Mouse (Mus musculus) kidney, postnatal 14 days (tissue): ENCODE results near the gene Fndc7.
"Not testable (repeated sequence)": the region's sequence is repeated elsewhere in the genome, so short reads cannot be mapped to it uniquely, and the experiment has no call there.

Source experiments
- DNase-seq: peaks from one replicate; pipeline ENCODE4 v3.0.0; 2022; ENCODE audit warnings: mixed read lengths

The Fndc7 gene

GRCm38 (mm10) chr3:108886934-108887617, 2.7 kb downstream of the Fndc7 start:
- no peak for DNase-seq

GRCm38 (mm10) chr3:108885686-108886530, 3.9 kb downstream of the Fndc7 start:
- no peak for DNase-seq

- no peak for DNase-seq
Observed at GRCm38 (mm10) chr3:108884706-108885289, 5.0 kb downstream of the Fndc7 start.

GRCm38 (mm10) chr3:108883067-108883466, 6.7 kb downstream of the Fndc7 start:
- DNase-seq = no peak

- DNase-seq = not testable (repeated sequence)
Observed at GRCm38 (mm10) chr3:108881873-108882272, 7.9 kb downstream of the Fndc7 start.

- DNase-seq = peak; percentile 8
Observed at GRCm38 (mm10) chr3:108880544-108881507, 9.0 kb downstream of the Fndc7 start.

- no peak for DNase-seq
Observed at GRCm38 (mm10) chr3:108879836-108880435, 9.9 kb downstream of the Fndc7 start.

GRCm38 (mm10) chr3:108879129-108879528, 10.7 kb downstream of the Fndc7 start:
- DNase-seq = no peak

GRCm38 (mm10) chr3:108870631-108871030, 19.2 kb downstream of the Fndc7 start:
- no peak for DNase-seq

GRCm38 (mm10) chr3:108867449-108867848, 22.4 kb downstream of the Fndc7 start:
- DNase-seq = no peak

GRCm38 (mm10) chr3:108865676-108866075, 24.1 kb downstream of the Fndc7 start:
- DNase-seq = no peak

- DNase-seq = no peak
Observed at GRCm38 (mm10) chr3:108865129-108865528, 24.7 kb downstream of the Fndc7 start.

- DNase-seq = no peak
Observed at GRCm38 (mm10) chr3:108863091-108863490, 26.7 kb downstream of the Fndc7 start.

GRCm38 (mm10) chr3:108862282-108862681, 27.5 kb downstream of the Fndc7 start:
- DNase-seq = not testable (repeated sequence)

- no peak for DNase-seq
Observed at GRCm38 (mm10) chr3:108860786-108861185, 29.0 kb downstream of the Fndc7 start.

GRCm38 (mm10) chr3:108858231-108858770, 31.5 kb downstream of the Fndc7 start:
- DNase-seq = peak; percentile 58

GRCm38 (mm10) chr3:108857714-108858113, 32.1 kb downstream of the Fndc7 start:
- no peak for DNase-seq

GRCm38 (mm10) chr3:108857124-108857470, 32.7 kb downstream of the Fndc7 start:
- DNase-seq = no peak

- DNase-seq = peak; percentile 46
Observed at GRCm38 (mm10) chr3:108856386-108857123, 33.3 kb downstream of the Fndc7 start.

GRCm38 (mm10) chr3:108855864-108856263, 33.9 kb downstream of the Fndc7 start:
- DNase-seq = peak; percentile 68

GRCm38 (mm10) chr3:108855371-108855770, 34.4 kb downstream of the Fndc7 start:
- no peak for DNase-seq
